Mouse (Mus musculus) midbrain, embryonic 11.5 days (tissue): ENCODE results near the gene Pik3cb. TPM values are rescaled to one million over a fixed set of nuclear protein-coding genes. Genes with fewer than 3 reads are reported as not detected.

ENCODE experiments used
- ATAC-seq: fragments of 200-750 bp; cut with Nextera tagmentation; 2 replicates; pipeline ENCODE4 v1.8.0; 2017; ENCODE audit warnings: moderate TSS enrichment, moderate library complexity; ENCODE audit not compliant: low FRiP score
- DNase-seq: peaks from one replicate; pipeline ENCODE4 v3.0.0; 2015; ENCODE audit warnings: low spot score; ENCODE audit errors: missing footprints
- H3K27ac ChIP-seq: fragments of 300-500 bp; sonication (generic); 2 replicates; pipeline ENCODE4 v1.5.1; 2014; ENCODE audit warnings: low read depth, low read length
- H3K27me3 ChIP-seq: fragments of 300-500 bp; sonication (generic); 2 replicates; pipeline ENCODE4 v1.6.1; 2014; ENCODE audit warnings: mild to moderate bottlenecking, low read length, moderate library complexity, mixed read lengths; ENCODE audit not compliant: control insufficient read depth, insufficient read depth
- H3K36me3 ChIP-seq: fragments of 300-500 bp; sonication (generic); 2 replicates; pipeline ENCODE4 v1.6.1; 2014; ENCODE audit warnings: mild to moderate bottlenecking, low read length, moderate library complexity, mixed read lengths; ENCODE audit not compliant: control insufficient read depth, insufficient read depth
- H3K4me1 ChIP-seq: fragments of 300-500 bp; sonication (generic); 2 replicates; pipeline ENCODE4 v1.6.1; 2014; ENCODE audit warnings: low read length; ENCODE audit not compliant: control insufficient read depth, insufficient read depth
- H3K4me2 ChIP-seq: fragments of 300-500 bp; sonication (generic); 2 replicates; pipeline ENCODE4 v1.6.1; 2014; ENCODE audit warnings: mild to moderate bottlenecking, moderate library complexity
- H3K4me3 ChIP-seq: fragments of 300-500 bp; sonication (generic); 2 replicates; pipeline ENCODE4 v1.5.1; 2014; ENCODE audit warnings: low read depth, low read length
- H3K9ac ChIP-seq: fragments of 300-500 bp; sonication (generic); 2 replicates; pipeline ENCODE4 v1.6.1; 2014; ENCODE audit warnings: low read length
- H3K9me3 ChIP-seq: fragments of 300-500 bp; sonication (generic); 2 replicates; pipeline ENCODE4 v1.6.1; 2016; ENCODE audit warnings: low read length; ENCODE audit not compliant: control insufficient read depth
- WGBS: fragments of 180-500 bp; shearing (Covaris S2); extraction: QIAGEN DNeasy Blood & Tissue Kit; methylation state at CpG from one replicate; pipeline ENCODE4 v1.1.7; 2014; 5-methylcytosine and 5-hydroxymethylcytosine counted together
- polyA plus RNA-seq: library from polyadenylated mRNA; unstranded; fragments of >200 nt; fragmentation: Nextera tagmentation; extraction: Ambion mirVana; gene quantifications from 2 replicates; pipeline ENCODE4 v1.2.1, GENCODE M21; 2014

The Pik3cb gene
- polyA plus RNA-seq, 1 experiment from 2014 or later = 1.1 TPM

GRCm38 (mm10) chr9:99158203-99158632, 17.8 kb upstream of the Pik3cb start:
- no peaks in the 10 kb centered on the region for H3K27me3 ChIP-seq
- WGBS = 83% methylated on average over 7 of the region's 7 CpGs
- no peak overlapping the region for H3K4me2 ChIP-seq

GRCm38 (mm10) chr9:99153655-99154054, 13.2 kb upstream of the Pik3cb start:
- no peak overlapping the region for H3K9ac ChIP-seq
- no peak overlapping the region for H3K4me3 ChIP-seq
- 27% methylated on average over 3 of the region's 3 CpGs for WGBS
- no peaks in the 10 kb centered on the region for H3K9me3 ChIP-seq
- DNase-seq (no peak), ATAC-seq (no peak)
- H3K36me3 ChIP-seq = no peaks in the 10 kb centered on the region
- no peaks in the 10 kb centered on the region for H3K4me1 ChIP-seq
- no peak overlapping the region for H3K4me2 ChIP-seq
- H3K27me3 ChIP-seq = no peaks in the 10 kb centered on the region
- no peak overlapping the region for H3K27ac ChIP-seq

More at GRCm38 (mm10) chr9:99158203-99158632, 17.8 kb upstream of the Pik3cb start:
- H3K4me3 ChIP-seq = no peak overlapping the region
- no peaks in the 10 kb centered on the region for H3K36me3 ChIP-seq
- H3K9me3 ChIP-seq = no peaks in the 10 kb centered on the region
- ATAC-seq (no peak), DNase-seq (no peak)
- H3K9ac ChIP-seq = no peak overlapping the region
- no peak overlapping the region for H3K27ac ChIP-seq
- no peaks in the 10 kb centered on the region for H3K4me1 ChIP-seq

DNA sequence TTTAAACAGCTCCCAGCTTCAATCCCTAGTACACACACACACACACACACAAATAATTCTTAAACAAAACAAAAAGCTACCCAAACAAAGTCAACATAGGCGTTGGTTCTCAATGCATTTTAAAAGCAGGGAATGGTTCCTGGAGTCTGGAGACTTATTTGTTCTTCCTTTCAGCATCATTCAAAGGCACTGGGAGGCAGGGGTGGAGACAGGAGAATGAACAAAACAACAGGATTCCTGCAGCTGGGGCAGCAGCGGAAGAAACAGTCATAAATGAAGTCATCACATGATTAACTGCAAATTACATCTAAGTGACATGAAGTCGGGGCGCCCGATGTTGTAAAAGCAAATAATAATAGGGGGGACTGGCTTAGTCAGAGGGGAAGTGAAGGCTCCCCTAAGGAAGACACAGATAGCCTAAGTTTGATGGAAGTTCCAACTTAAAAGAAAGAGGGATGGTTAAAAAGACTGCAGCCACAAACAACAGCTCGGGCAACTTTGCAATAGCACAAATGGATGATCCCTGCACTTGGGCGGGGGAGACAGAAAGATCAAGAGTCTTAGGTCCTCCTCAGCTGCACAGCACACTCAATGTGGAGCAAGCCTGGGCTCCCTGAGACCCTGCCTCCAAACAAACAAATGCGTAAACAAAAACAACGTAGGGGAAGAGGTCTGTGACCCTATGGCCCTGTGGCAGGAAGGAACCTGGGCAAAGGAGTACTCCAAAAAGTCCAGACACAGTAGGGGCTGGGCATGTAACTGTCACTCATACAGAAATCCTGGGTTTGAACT, 12.5 kb upstream of the Pik3cb start:
- no peaks in the 10 kb centered on the region for H3K36me3 ChIP-seq
- no peak overlapping the region for H3K4me3 ChIP-seq
- H3K27me3 ChIP-seq = no peaks in the 10 kb centered on the region
- ATAC-seq = no peak
- H3K4me1 ChIP-seq = no peaks in the 10 kb centered on the region
- H3K9ac ChIP-seq = no peak overlapping the region
- no peaks in the 10 kb centered on the region for H3K9me3 ChIP-seq
- H3K27ac ChIP-seq = no peak overlapping the region
- H3K4me2 ChIP-seq = no peak overlapping the region
- 32% methylated on average over 9 of the region's 9 CpGs for WGBS
- no peak for DNase-seq

DNA sequence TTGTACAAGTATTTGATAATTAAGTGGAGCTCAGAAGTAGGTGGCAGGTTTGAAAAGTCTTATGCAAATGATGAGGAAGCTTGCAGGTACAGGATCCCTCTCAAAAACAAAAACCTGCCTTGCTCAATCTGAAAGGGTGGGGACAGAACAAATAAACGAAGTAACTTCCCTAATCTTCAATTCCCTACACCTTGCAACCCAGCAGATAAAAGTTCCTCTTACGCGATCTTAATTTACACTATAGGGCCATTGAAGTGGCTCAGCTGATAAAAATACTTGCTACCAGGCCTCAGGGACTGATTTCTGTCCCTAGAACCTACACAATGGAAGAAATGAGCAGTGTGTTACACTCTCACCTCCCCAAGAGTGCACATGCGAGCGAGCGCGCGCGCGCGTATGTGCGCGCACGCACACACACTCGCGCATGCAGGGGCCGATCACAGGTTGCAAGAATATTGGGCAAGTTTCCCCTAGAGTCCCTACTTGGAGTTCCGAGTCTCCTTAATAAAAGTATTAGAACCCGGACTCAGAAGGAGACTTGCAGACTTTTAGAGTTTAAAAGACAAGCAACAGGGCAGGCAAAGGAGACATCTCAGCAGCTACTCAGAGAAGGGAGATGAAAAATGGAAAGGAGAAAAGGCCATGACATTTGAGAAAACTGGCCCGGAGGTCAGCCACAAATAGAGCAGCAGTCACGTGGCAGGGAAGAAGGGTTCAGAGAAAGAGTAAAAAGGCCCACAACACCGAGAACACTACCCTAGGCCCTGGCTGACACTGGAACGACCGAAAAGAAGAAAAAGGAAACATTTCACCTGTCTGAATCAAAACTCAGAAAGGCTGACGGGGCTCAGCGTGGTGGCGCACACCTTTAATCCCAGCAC, 6.7 kb upstream of the Pik3cb start:
- Histone ChIP-seq H3K9ac (no peak overlapping the region), H3K27ac (no peak overlapping the region), H3K36me3 (no peaks in the 10 kb centered on the region), H3K4me2 (no peak overlapping the region), H3K4me1 (no peaks in the 10 kb centered on the region), H3K4me3 (no peak overlapping the region), H3K27me3 (no peaks in the 10 kb centered on the region; the same call in 1 of the 2 replicates), H3K9me3 (no peaks in the 10 kb centered on the region)
- DNase-seq (no peak), ATAC-seq (no peak)
- WGBS = 88% methylated on average over 27 of the region's 27 CpGs

- ATAC-seq = no peak
- no peak overlapping the region for H3K9ac ChIP-seq
- no peak for DNase-seq
- no peaks in the 10 kb centered on the region for H3K9me3 ChIP-seq
- no peak overlapping the region for H3K27ac ChIP-seq
- no peaks in the 10 kb centered on the region for H3K36me3 ChIP-seq
- H3K27me3 ChIP-seq = peaks cover 2% of the 10 kb centered on the region; the same call in 1 of the 2 replicates
- H3K4me1 ChIP-seq = no peaks in the 10 kb centered on the region
- 70% methylated on average over 6 of the region's 6 CpGs for WGBS
- H3K4me3 ChIP-seq = no peak overlapping the region
- no peak overlapping the region for H3K4me2 ChIP-seq
Observed at GRCm38 (mm10) chr9:99145756-99146155, 5.3 kb upstream of the Pik3cb start.

DNA sequence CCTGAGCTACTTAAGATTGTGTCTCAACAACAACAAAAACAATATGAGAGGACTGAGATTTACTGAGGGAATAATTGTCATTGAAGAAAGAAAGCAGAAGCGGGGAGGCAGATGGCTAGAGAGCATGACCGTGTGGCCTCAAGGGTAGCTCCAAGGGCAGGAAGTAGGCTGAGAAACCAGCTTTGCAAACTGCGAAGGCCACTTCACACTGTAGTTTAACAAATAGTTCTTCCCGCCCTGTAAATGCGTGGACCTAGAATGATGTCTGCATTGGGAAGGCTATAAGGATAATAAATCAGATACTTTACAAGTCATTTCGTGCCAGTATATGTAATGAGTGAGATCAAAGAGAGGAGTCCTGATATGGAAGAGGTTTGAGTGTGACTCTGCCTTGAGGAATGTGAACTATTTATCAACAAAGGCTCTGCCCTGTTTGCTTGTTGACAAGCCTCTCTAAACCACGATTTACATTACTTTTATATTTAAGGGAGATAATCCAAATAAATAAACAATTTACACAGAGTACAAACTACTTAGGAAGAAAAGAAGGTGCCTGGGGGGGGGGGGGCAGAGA, 4.1 kb upstream of the Pik3cb start:
- WGBS = 73% methylated on average over 7 of the region's 7 CpGs

DNA sequence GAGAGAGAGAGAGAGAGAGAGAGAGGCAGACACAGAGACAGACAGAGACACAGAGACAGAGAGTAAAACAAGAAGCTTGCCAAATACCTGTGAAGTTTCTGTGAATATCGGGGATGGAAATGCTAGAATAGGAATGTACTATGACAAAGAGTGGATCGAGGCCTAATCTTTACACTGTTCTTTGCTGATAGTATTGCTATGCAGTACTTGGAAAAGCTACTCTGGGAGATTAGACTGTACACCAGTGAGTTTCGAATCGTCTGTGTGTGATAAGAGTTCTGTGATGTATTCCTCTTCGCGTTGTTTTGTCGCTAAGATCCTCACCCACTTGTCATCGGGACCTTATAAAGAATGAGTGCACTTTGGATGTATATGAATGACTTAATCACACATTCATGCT, 1.2 kb upstream of the Pik3cb start:
- WGBS = 90% methylated on average over 8 of the region's 8 CpGs
- H3K4me3 ChIP-seq = no peak overlapping the region
- ATAC-seq = no peak

More for the DNA sequence above, 4.1 kb upstream of the Pik3cb start:
- Histone ChIP-seq H3K9ac (no peak overlapping the region), H3K9me3 (no peaks in the 10 kb centered on the region), H3K4me3 (no peak overlapping the region), H3K4me1 (no peaks in the 10 kb centered on the region), H3K4me2 (no peak overlapping the region), H3K36me3 (no peaks in the 10 kb centered on the region), H3K27ac (no peak overlapping the region), H3K27me3 (peaks cover 2% of the 10 kb centered on the region; the same call in 1 of the 2 replicates)
- ATAC-seq = no peak
- DNase-seq = no peak

DNA sequence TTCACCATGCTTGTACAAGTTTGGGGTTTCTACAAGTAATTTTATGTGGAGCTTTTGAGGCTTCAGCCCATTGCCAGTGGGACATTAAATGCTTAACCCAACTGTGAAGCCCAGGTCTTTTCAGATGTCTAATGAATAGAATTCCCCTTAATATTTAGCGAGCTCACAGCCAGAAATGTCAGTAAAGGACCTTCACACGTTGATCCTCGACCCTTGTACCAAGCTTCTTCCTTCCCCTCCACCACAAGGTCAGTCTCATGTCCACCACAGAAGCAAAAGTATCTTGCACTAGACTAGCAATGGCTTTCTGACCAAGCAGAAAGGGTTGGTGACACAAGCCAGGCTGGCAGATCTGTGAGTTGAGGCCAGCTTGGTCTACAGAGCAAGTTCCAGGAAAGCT, 750 bp upstream of the Pik3cb start:
- H3K36me3 ChIP-seq = no peaks in the 10 kb centered on the region
- 50% methylated on average over 3 of the region's 3 CpGs for WGBS
- H3K27ac ChIP-seq = no peak overlapping the region
- no peak overlapping the region for H3K9ac ChIP-seq
- no peak for ATAC-seq
- H3K4me1 ChIP-seq = peaks cover 6% of the 10 kb centered on the region; the same call in 1 of the 2 replicates
- peak overlapping the region; percentile 72 for H3K4me2 ChIP-seq
- peaks cover 2% of the 10 kb centered on the region; the same call in 1 of the 2 replicates for H3K27me3 ChIP-seq
- DNase-seq = no peak
- no peaks in the 10 kb centered on the region for H3K9me3 ChIP-seq
- no peak overlapping the region for H3K4me3 ChIP-seq

More for the DNA sequence above, 1.2 kb upstream of the Pik3cb start:
- peaks cover 2% of the 10 kb centered on the region; the same call in 1 of the 2 replicates for H3K27me3 ChIP-seq
- H3K4me1 ChIP-seq = peaks cover 6% of the 10 kb centered on the region; the same call in 1 of the 2 replicates
- no peak overlapping the region for H3K27ac ChIP-seq
- H3K4me2 ChIP-seq = no peak overlapping the region
- no peaks in the 10 kb centered on the region for H3K36me3 ChIP-seq
- no peak overlapping the region for H3K9ac ChIP-seq
- no peaks in the 10 kb centered on the region for H3K9me3 ChIP-seq
- DNase-seq = no peak
